Mouse (Mus musculus): ENCODE measurements around the gene Ttbk1. TPM values are rescaled to one million over a fixed set of nuclear protein-coding genes. Genes with fewer than 3 reads are reported as not detected.

The Ttbk1 gene
- polyA plus RNA-seq, 1 experiment: 80.7 TPM

GRCm38 (mm10) chr17:46477286-46477685, 10.2 kb downstream of the Ttbk1 start:
- H3K4me3 ChIP-seq (ENCODE audit: control insufficient read depth, low read depth, low read length): no peak overlapping the region
- TF ChIP-seq CTCF (IDR thresholded peaks at IDR 0.05; ENCODE audit: control insufficient read depth, insufficient read depth, insufficient replicate concordance, low read depth, low read length) (no peak), POLR2A (IDR thresholded peaks at IDR 0.05; ENCODE audit: control insufficient read depth, low read depth, low read length) (no peak)
- no peaks in the 10 kb centered on the region for H3K27me3 ChIP-seq (ENCODE audit: control insufficient read depth, insufficient read depth, low read length)
- H3K36me3 ChIP-seq (ENCODE audit: control insufficient read depth, insufficient read depth, low read length): peaks cover 3% of the 10 kb centered on the region
- H3K27ac ChIP-seq (ENCODE audit: control insufficient read depth, insufficient read depth, low read depth, low read length): no peak overlapping the region
- H3K4me1 ChIP-seq (ENCODE audit: control insufficient read depth, insufficient read depth, low read length): no peaks in the 10 kb centered on the region; the same call in 1 of the 2 replicates

DNA sequence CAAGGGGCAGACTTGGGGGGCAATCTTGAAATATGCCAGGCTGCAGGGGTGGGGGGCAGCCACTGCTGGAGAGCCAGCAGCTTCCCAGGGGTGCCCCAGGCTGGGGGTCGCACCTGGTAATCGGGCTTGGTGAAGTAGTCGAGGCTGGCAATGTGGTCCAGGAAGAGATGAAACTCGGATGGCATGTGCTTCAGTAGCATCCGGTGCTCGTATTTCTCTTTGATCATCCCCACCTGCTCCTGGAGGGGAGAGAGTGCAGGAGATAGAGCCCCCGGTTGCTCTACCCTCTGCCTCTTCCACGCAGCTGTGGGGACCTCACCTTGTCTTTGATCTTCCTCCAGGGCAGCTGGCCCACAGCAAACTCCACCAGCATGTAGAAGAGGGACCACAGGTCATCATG, 10.9 kb downstream of the Ttbk1 start:
- TF ChIP-seq CTCF (IDR thresholded peaks at IDR 0.05; ENCODE audit: control insufficient read depth, insufficient read depth, insufficient replicate concordance, low read depth, low read length): no peak
- no peak for TF ChIP-seq POLR2A (IDR thresholded peaks at IDR 0.05; ENCODE audit: control insufficient read depth, low read depth, low read length)
- Histone ChIP-seq H3K4me1 (ENCODE audit: control insufficient read depth, insufficient read depth, low read length) (no peaks in the 10 kb centered on the region; the same call in 1 of the 2 replicates), H3K27ac (ENCODE audit: control insufficient read depth, insufficient read depth, low read depth, low read length) (no peak overlapping the region), H3K4me3 (ENCODE audit: control insufficient read depth, low read depth, low read length) (no peak overlapping the region), H3K36me3 (ENCODE audit: control insufficient read depth, insufficient read depth, low read length) (peaks cover 3% of the 10 kb centered on the region), H3K27me3 (ENCODE audit: control insufficient read depth, insufficient read depth, low read length) (no peaks in the 10 kb centered on the region)

GRCm38 (mm10) chr17:46467830-46468229, 19.6 kb downstream of the Ttbk1 start:
- TF ChIP-seq CTCF (IDR thresholded peaks at IDR 0.05; ENCODE audit: control insufficient read depth, insufficient read depth, insufficient replicate concordance, low read depth, low read length) (no peak), POLR2A (IDR thresholded peaks at IDR 0.05; ENCODE audit: control insufficient read depth, low read depth, low read length) (no peak)
- H3K36me3 ChIP-seq (ENCODE audit: control insufficient read depth, insufficient read depth, low read length): no peaks in the 10 kb centered on the region; the same call in none of the 2 replicates
- H3K27ac ChIP-seq (ENCODE audit: control insufficient read depth, insufficient read depth, low read depth, low read length): no peak overlapping the region

GRCm38 (mm10) chr17:46462226-46462625, 25.2 kb downstream of the Ttbk1 start:
- Histone ChIP-seq H3K4me3 (ENCODE audit: control insufficient read depth, low read depth, low read length) (no peak overlapping the region), H3K27me3 (ENCODE audit: control insufficient read depth, insufficient read depth, low read length) (no peaks in the 10 kb centered on the region), H3K36me3 (ENCODE audit: control insufficient read depth, insufficient read depth, low read length) (no peaks in the 10 kb centered on the region; the same call in none of the 2 replicates), H3K4me1 (ENCODE audit: control insufficient read depth, insufficient read depth, low read length) (peaks cover 20% of the 10 kb centered on the region), H3K27ac (ENCODE audit: control insufficient read depth, insufficient read depth, low read depth, low read length) (no peak overlapping the region)
- no peak for TF ChIP-seq CTCF (IDR thresholded peaks at IDR 0.05; ENCODE audit: control insufficient read depth, insufficient read depth, insufficient replicate concordance, low read depth, low read length)
- no peak for TF ChIP-seq POLR2A (IDR thresholded peaks at IDR 0.05; ENCODE audit: control insufficient read depth, low read depth, low read length)

More at GRCm38 (mm10) chr17:46467830-46468229, 19.6 kb downstream of the Ttbk1 start:
- no peaks in the 10 kb centered on the region for H3K27me3 ChIP-seq (ENCODE audit: control insufficient read depth, insufficient read depth, low read length)
- no peak overlapping the region for H3K4me3 ChIP-seq (ENCODE audit: control insufficient read depth, low read depth, low read length)
- H3K4me1 ChIP-seq (ENCODE audit: control insufficient read depth, insufficient read depth, low read length): no peaks in the 10 kb centered on the region

GRCm38 (mm10) chr17:46461347-46461746, 26.1 kb downstream of the Ttbk1 start:
- peak overlapping the region; percentile 60 for H3K4me3 ChIP-seq (ENCODE audit: control insufficient read depth, low read depth, low read length)
- no peaks in the 10 kb centered on the region for H3K27me3 ChIP-seq (ENCODE audit: control insufficient read depth, insufficient read depth, low read length)
- no peak overlapping the region for H3K27ac ChIP-seq (ENCODE audit: control insufficient read depth, insufficient read depth, low read depth, low read length)
- H3K4me1 ChIP-seq (ENCODE audit: control insufficient read depth, insufficient read depth, low read length): peaks cover 22% of the 10 kb centered on the region
- H3K36me3 ChIP-seq (ENCODE audit: control insufficient read depth, insufficient read depth, low read length): no peaks in the 10 kb centered on the region; the same call in 1 of the 2 replicates
- TF ChIP-seq CTCF (IDR thresholded peaks at IDR 0.05; ENCODE audit: control insufficient read depth, insufficient read depth, insufficient replicate concordance, low read depth, low read length): no peak

DNA sequence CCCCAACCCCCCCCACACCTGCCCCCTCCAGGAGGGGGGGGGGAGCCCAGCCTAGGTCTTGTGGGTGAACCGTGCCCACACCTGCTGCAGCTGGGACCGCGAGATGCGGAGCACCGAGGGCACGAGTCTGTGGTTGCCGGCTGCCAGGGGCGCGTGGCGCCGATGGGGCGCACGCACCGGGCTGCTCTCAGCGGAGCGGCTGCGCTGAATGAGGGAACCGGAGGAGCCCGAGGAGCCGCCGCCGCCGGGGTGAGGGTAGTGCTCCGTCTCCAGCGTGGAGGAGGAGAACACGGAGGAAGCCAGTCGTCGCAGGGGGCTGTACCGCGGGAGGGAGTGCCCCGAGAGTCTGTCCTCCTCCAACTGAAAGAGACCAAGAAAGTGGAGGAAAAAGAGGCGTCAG, 26.8 kb downstream of the Ttbk1 start:
- H3K4me3 ChIP-seq (ENCODE audit: control insufficient read depth, low read depth, low read length): peak overlapping the region; percentile 60
- H3K27me3 ChIP-seq (ENCODE audit: control insufficient read depth, insufficient read depth, low read length): no peaks in the 10 kb centered on the region
- TF ChIP-seq POLR2A (IDR thresholded peaks at IDR 0.05; ENCODE audit: control insufficient read depth, low read depth, low read length) (no peak), CTCF (IDR thresholded peaks at IDR 0.05; ENCODE audit: control insufficient read depth, insufficient read depth, insufficient replicate concordance, low read depth, low read length) (no peak)
- H3K4me1 ChIP-seq (ENCODE audit: control insufficient read depth, insufficient read depth, low read length): peaks cover 27% of the 10 kb centered on the region
- no peaks in the 10 kb centered on the region for H3K36me3 ChIP-seq (ENCODE audit: control insufficient read depth, insufficient read depth, low read length)
- no peak overlapping the region for H3K27ac ChIP-seq (ENCODE audit: control insufficient read depth, insufficient read depth, low read depth, low read length)

GRCm38 (mm10) chr17:46458439-46458838, 29.0 kb downstream of the Ttbk1 start:
- H3K4me3 ChIP-seq (ENCODE audit: control insufficient read depth, low read depth, low read length): no peak overlapping the region
- H3K4me1 ChIP-seq (ENCODE audit: control insufficient read depth, insufficient read depth, low read length): peaks cover 41% of the 10 kb centered on the region
- TF ChIP-seq CTCF (IDR thresholded peaks at IDR 0.05; ENCODE audit: control insufficient read depth, insufficient read depth, insufficient replicate concordance, low read depth, low read length) (no peak), POLR2A (IDR thresholded peaks at IDR 0.05; ENCODE audit: control insufficient read depth, low read depth, low read length) (no peak)
- H3K27me3 ChIP-seq (ENCODE audit: control insufficient read depth, insufficient read depth, low read length): no peaks in the 10 kb centered on the region
- H3K27ac ChIP-seq (ENCODE audit: control insufficient read depth, insufficient read depth, low read depth, low read length): no peak overlapping the region
- H3K36me3 ChIP-seq (ENCODE audit: control insufficient read depth, insufficient read depth, low read length): no peaks in the 10 kb centered on the region

- Histone ChIP-seq H3K4me1 (ENCODE audit: control insufficient read depth, insufficient read depth, low read length) (peaks cover 41% of the 10 kb centered on the region), H3K4me3 (ENCODE audit: control insufficient read depth, low read depth, low read length) (no peak overlapping the region), H3K36me3 (ENCODE audit: control insufficient read depth, insufficient read depth, low read length) (no peaks in the 10 kb centered on the region), H3K27ac (ENCODE audit: control insufficient read depth, insufficient read depth, low read depth, low read length) (no peak overlapping the region), H3K27me3 (ENCODE audit: control insufficient read depth, insufficient read depth, low read length) (no peaks in the 10 kb centered on the region)
- TF ChIP-seq CTCF (IDR thresholded peaks at IDR 0.05; ENCODE audit: control insufficient read depth, insufficient read depth, insufficient replicate concordance, low read depth, low read length) (peak; percentile 21; the same call in 1 of the 2 replicates), POLR2A (IDR thresholded peaks at IDR 0.05; ENCODE audit: control insufficient read depth, low read depth, low read length) (no peak)
Measured at GRCm38 (mm10) chr17:46457791-46458190, 29.7 kb downstream of the Ttbk1 start.
